Mouse (Mus musculus): ENCODE data around the gene Pik3ap1.
"Not testable (repeated sequence)": the region's sequence is repeated elsewhere in the genome, so short reads cannot be mapped to it uniquely, and the experiment has no call there.

Gene Pik3ap1

DNA sequence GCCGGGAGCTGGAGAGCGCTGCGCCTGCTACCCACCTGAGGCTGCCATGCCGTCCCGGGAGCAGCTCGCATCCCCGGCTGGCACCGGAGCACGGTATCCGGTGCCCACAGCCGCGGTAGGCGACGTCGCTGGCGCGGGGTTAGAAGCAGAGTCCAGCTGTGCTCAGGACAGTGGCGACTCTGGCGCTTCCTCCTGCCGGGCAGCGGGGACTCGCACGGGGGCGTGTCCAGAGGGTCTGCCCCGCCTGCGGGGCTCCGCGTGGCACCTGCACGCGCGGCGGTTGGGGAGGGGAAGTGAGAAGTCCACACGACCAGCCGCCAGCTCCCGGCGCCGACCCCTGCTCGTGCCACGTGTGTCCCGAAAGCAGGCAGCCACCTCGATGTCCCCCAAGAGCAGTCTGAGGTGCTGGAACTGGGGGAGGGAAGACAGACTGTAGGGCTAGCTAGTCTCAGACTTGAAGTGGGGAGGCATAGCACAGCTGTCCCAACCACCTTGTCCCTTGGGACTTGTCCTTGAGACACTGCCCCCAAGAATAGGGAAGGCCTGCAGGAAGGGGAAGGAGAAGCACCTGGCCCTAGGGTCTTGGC is at the start of gene Pik3ap1:
Pik3ap1 (minus strand) TSS at position 181 of the 587 bp plus-strand sequence.
- DNase-seq (ENCODE audit: low spot score) = peak; percentile 55

DNA sequence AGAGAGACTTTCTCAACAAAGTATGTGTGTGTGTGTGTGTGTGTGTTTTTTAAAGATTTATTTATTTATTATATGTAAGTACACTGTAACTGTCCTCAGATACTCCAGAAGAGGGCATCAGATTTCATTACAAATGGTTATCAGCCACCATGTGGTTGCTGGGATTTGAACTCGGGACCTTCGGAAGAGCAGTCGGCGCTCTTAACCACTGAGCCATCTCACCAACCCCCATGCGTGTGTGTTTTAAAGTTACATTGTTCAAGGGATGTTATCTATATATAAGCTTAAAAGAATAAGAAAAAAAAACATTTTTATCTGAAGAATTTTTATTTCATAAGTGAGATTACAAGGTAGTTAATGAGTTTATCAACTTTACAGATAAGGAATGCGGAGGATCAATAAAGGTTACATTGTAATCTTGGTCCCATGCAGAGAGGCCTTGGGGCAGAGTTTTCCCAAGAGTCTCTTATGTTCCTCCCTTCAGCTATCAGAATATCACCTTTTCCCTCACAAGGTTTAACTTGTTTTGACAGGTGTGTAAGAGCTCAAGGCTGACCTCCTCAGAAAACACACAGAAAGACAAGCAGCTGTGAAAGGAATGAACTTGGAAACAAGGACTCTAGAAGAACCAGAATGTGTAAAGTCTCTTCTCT is 46.7 kb upstream of the Pik3ap1 start:
- DNase-seq (ENCODE audit: low spot score) = not testable (repeated sequence)

DNA sequence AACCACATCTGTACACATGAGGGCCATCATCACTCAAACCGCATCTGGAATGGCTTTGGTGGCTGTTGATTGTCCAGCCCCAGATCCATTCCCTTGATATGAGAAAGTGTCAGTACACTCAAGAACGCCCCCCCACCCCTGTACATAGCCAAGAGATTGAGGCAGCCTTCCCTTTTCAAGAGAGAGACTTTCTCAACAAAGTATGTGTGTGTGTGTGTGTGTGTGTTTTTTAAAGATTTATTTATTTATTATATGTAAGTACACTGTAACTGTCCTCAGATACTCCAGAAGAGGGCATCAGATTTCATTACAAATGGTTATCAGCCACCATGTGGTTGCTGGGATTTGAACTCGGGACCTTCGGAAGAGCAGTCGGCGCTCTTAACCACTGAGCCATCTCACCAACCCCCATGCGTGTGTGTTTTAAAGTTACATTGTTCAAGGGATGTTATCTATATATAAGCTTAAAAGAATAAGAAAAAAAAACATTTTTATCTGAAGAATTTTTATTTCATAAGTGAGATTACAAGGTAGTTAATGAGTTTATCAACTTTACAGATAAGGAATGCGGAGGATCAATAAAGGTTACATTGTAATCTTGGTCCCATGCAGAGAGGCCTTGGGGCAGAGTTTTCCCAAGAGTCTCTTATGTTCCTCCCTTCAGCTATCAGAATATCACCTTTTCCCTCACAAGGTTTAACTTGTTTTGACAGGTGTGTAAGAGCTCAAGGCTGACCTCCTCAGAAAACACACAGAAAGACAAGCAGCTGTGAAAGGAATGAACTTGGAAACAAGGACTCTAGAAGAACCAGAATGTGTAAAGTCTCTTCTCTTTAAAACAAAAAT is 41.2 kb upstream of the Pik3ap1 start:
- DNase-seq (ENCODE audit: low spot score) = not testable (repeated sequence)

DNA sequence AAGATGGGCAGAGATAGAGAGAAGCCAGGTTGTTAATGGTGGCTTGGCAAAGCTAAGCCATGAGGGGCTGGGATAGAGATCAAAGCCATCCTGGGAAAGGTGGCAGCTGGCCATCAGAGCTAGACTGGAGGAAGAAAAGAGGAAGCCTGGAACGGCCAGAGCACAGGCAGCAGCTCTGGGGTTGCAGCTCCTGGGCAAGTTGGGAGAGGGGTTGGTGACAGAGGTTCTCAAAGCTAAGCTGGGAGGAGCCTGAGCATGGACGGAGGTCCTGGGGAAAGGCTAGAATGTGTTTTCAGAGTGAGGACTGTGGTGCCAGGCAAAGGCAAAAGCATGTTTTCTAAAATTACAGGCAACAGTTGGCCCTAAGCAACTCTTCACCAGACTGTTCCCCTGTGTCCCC is 36.4 kb upstream of the Pik3ap1 start:
- no peak for DNase-seq (ENCODE audit: low spot score)

DNA sequence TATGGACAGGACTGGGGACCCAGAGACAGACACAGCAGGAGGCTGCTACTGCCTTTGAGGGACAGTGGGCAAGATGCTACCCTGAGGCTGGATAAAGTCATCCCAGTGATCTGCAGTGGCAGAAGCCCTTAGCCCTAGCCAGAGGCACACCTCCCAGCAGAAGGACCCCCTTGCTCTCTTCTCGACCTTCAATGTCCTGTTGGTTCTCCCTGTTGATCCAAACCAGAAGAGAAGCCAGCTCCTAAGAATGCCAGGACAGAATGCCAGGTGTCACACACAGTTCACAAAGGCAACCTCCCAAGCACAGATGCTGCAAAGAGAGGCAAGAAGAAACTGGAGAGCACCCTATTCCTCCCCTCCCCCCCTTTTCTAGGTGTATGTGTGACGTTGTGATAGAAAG is 33.9 kb upstream of the Pik3ap1 start:
- no peak for DNase-seq (ENCODE audit: low spot score)

DNA sequence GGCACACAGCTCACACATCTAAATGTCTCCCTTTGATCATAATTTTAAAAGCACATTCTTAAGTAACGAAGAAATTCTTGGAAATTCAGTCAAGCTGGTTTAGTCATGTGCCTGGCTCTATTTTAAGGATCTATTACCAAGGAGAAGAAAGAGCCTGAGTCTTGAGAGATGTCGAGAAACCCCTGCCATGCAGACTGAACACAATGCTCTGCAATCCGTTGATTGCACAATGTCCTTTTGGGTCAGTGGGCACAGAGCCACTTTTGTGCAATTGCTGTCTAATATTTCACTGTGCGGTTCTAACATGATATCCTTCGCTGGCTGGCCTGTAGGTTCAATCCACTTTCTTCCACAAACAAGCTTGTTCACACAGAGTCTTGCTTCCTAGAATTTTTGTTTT is 33.1 kb upstream of the Pik3ap1 start:
- peak; percentile 39 for DNase-seq (ENCODE audit: low spot score)

DNA sequence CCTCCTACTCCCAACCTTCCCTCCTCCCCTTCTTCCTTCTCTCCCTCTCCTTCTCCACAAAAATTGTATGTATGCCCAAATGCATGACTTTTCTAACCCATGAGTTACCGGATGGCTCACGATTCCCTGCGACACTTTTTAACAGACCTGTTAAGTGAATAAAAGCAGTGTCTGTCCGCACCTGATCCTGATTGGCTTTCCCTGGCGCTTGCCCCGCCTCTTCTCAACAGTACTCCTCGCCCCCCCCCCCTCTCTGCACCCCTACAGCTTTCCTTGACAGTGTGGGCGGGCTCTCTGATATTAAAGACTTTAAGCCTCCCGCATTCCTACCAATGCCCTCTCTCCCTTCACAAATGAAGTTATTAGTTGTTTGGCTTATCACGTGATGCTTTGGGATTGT is 31.3 kb upstream of the Pik3ap1 start:
- DNase-seq (ENCODE audit: low spot score) = no peak

DNA sequence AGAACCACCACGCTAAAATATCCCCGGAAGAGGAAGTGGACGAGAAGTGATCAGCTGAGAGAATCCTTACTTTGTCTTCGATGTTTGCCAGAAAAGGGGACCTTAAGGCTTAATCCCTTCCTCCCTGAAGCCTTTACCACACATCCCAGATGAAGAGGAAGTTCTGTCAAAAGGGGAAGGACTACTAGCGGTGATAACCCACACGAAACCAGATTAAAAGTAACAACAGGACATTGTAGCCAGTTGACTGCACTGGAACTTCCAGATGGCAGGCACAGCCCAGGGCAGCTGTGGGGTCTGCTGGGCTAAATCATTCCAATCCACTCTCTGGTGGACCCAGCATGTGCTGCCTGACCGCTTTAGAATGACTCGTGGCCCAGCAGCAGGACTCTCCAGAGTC is 17.7 kb upstream of the Pik3ap1 start:
- no peak for DNase-seq (ENCODE audit: low spot score)

DNA sequence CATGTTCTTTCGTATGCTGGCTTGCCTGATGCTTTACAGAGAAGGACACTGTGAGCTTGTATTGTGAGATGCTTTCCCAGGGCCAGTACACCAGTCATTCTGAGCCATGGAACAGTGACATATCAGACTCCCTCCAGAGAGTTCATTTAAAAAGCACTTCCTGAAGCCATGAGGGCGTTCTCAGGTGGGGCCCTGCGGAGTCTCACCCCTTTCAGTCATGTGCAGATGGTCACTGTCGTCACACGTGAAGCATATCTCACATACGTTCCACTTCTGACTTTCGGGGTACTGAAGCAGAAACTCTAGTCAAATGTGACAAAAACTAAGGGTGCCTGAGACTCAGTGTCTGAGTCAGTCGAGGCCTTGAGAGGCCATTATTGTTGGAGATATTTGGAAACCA is 6.0 kb upstream of the Pik3ap1 start:
- no peak for DNase-seq (ENCODE audit: low spot score)

DNA sequence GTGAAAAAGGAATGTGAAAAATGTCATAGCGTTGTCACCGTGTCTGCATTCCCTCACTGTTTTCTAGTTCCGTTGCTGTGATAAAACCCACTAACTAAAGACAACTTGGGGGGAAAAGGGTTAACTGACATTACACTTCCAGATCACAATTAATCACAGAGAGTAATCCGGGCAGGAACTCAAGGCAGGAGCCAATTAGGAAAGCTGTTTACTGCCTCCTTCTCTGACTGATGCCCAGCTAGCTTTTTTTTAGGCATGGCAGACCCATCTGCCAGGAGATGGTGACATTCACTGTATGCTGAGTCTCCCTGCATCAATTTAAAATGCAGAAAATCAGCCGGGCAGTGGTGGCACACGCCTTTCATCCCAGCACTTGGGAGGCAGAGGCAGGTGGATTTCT is 4.4 kb upstream of the Pik3ap1 start:
- DNase-seq (ENCODE audit: low spot score) = peak; percentile 21

DNA sequence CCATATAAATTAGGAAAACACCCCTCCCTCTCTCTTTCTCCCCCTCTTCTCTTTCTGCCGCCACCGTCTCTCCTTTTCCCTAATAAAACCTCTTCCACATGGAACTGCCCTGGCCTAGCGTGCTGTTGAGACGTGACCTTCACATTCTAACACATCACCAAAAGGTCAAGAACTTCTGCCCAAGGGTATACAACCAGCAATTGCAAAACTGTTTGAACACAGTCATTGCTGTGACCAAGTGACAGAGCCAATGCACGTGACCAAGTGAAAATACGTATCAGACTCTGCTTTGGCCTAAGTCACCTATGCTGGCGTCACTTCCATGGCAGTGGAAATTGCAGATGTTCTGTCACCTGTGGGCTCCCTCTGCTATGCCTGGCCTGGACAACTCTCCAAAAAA is 3.3 kb upstream of the Pik3ap1 start:
- DNase-seq (ENCODE audit: low spot score) = no peak

DNA sequence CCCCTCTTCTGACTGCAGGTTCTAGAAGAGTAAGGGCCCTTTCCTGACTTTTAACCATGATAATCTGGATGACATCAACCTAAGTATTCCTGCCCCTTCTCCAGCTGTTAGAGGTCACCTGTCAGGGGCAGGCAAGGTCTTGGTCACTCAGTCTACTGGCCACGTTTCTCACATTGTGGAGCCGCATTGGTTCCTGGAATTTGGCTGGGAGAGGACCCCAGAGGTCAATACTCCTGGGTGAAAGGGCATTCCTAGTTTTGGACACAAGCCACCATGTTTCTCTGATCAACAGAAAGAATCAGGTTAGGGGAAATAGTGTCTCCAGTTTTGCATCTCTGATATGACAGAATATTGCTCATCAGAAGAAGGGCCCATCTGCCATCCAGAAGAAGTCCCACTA is 2.4 kb upstream of the Pik3ap1 start:
- no peak for DNase-seq (ENCODE audit: low spot score)

DNA sequence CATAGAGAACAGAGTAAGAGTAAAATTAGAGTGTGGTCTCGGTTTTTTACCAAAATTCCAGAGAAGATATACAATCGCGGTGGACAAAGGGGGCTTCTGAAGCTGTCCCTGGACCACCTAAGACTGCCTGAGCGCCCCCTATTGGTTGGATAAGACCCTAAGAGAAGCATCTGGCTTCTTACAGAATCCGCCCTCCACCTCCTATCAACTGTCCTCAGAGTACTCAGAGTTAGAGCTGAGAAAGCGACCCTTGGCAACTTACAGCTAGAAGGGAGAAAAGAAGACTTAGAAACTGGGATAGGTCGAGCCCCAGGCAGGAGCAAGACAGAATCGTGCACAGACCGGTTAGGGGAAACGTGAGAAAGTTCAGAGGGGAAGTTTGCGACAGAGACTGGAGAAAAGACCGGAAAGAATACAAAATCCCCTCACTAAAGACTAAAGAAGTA is 473 bp downstream of the Pik3ap1 start:
- peak; percentile 72 for DNase-seq (ENCODE audit: low spot score)

DNA sequence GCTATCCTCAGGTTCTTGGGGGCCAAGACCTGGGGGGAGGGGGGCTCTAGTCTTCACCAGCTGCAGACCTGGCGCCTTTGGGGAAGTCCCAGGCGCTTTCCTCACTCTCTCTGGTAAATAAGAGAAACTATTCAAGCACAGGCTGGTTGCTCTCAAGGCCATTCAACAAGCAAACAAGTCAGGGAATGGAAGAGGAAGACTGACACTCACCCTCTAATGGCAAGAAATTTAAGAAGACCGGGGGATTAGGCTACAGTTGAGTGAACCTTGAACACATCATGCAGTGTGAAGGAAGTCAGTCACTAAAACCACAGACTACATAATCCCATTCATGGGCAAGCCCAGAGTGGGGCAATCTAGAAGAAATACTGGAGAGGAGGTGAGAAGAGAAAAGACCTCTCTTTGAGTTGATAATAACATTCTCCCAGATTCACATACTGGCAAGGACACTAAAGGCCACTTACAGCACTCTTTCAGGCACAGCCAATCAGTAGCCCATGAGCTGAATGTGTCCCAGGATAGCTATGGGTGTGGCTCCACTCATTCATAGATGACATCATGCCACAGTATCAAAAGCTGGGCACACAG is 2.4 kb downstream of the Pik3ap1 start:
- no peak for DNase-seq (ENCODE audit: low spot score)

DNA sequence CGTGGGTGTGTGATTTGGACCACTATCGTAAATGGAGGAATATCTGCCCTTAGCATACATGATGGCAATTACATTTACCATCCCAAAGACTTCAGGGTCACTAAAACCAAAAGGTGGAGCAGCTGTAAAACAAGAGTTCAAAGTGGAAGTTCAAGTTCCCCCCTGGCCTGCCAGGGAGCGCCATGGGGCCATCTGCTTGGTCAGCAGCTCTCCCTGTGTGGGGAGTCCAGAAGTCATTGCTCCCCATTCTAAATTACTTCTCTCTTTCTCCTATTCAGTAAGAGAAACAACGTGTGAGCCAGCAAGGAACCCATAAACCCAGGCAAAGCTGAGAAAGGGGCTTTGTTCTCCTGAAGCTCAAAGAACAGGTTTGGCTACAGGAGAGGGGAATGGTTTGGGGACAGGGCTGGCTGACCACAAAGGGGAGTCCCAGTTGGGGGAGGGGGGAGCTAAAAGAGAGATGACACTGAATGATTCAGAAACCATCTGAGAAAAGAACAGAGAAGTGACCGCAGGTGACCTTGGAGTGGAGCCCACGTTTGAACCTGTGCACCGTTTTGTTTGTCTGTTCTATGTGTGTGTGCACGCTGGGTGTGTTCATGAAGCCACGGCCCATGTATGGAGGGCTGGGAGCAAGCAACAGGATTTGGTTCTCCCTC is 3.2 kb downstream of the Pik3ap1 start:
- DNase-seq (ENCODE audit: low spot score) = no peak

DNA sequence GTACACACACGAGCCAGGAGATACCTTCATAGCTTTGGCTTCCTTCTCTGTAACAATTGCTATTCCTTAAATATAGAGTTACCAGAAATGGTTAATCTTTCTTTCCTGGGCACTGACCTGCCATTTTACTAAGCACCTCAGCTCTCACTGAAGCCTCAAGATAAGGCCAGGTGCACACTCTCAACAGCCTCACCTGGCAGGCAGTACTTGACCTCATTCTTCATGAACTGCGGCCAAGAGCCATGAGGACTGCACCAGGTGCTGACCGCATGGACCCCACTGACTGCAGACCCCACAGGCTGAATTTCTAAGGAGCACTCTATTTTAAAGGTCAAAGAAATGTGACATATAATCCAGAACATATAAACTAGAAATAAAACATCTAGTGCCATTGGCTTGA is 5.7 kb downstream of the Pik3ap1 start:
- no peak for DNase-seq (ENCODE audit: low spot score)

DNA sequence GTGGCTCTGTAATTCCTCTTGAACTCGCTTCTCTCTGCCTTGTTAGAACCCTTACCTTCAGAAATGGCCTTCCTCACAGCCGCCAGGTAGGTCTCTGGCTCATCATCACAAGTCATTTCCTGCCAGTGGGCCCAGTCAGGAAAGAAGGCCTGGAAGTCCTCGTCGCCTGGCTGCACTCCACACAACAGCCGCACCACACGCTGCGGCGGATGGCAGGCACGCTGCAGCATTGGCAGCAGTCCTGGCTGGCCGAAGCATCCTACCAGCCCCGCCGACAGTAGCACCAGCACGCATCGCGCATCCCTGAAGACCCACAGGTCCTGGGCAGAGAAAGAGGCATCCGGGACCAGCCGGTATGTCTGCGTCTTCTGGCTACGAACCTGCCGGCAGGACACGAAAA is 9.1 kb downstream of the Pik3ap1 start:
- DNase-seq (ENCODE audit: low spot score) = no peak

DNA sequence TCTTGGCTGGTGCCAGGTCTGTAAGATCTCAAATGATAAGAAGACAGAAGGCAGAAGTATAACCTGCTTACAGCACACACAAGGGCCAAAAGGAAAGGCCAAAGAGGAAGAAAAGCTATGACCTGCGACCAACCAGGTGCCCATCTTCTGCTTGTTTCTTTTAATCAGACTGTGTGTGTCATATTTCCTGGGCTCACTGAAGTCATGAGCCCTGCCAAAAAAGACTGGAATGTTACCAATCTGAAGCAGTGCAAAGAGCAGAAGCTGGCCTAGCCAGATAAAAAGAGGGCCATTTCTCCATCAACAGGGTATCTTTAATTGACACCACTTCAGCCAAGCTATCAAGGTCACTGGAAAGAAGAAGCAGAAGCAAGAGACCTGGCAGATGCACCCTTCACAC is 9.8 kb downstream of the Pik3ap1 start:
- no peak for DNase-seq (ENCODE audit: low spot score)

DNA sequence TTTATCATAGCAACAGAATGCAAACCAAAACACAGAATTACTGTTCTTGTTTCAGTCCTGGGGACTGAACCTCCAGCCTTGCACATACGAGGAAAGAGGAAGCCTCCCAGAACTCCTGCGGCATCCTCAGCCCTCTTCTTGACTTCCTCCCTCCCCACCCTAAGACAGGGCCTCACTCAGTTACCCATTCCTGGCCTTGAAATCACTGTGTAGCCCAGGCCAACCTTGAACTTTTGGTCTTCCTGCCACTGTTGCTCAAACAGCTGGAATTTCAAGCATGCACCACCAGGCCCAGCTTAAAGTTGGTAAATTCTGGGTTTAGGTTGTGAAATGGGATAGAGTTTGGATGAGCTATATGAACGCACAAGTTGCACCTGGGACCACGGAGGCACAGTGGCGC is 10.2 kb downstream of the Pik3ap1 start:
- DNase-seq (ENCODE audit: low spot score) = no peak

DNA sequence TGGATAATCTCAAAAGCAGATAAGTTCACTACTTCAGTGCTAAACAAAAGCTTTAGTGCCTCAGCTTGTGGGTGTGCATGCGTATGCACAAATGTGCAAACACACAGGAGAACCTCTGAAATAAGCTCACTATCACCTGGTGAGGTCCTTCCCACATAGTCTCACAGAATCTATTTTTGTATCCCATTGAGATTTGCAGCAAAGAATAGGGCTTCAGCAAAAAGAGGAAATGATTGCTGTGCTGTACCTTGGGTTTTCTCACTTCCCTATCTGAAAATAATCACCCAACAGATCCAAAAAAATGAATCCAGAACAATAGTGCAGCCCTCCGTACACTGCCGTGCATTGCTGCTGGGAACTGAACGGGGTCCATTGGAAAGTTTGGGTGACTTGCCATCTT is 12.6 kb downstream of the Pik3ap1 start:
- no peak for DNase-seq (ENCODE audit: low spot score)

DNA sequence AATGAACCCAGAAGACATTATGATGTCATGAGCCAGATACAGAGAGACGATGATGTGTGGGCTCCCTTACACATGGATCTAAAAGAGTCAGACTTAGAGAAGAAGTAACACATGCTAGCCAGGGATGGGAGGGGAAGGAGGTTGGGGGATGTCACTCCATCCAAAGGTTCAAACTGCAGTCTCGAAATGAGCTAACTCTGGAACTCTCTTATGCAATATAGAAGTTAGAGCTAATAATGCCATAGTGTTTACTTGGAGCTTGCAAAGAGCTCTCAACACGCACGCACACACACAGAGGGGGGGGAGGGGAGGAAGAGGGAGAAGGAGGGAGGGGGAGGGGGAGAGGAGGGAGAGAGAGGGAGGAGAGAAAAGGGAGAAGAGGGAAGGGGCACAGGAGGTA is 13.5 kb downstream of the Pik3ap1 start:
- DNase-seq (ENCODE audit: low spot score) = no peak

Data from retina, embryonic 14.5 days (tissue).